Mouse (Mus musculus) heart, embryonic 11.5 days (tissue): ENCODE measurements around the gene Nek9. TPM values are rescaled to one million over a fixed set of nuclear protein-coding genes. Genes with fewer than 3 reads are reported as not detected.

Experiments used
- ATAC-seq: fragments of 200-750 bp; cut with Nextera tagmentation; replicated peaks from 2 replicates; pipeline ENCODE4 v1.8.0; 2017; ENCODE audit warnings: moderate library complexity; ENCODE audit not compliant: insufficient number of reproducible peaks, low FRiP score, low TSS enrichment
- H3K27ac ChIP-seq: fragments of 300-500 bp; sonication (generic); 2 replicates; pipeline ENCODE4 v1.5.1; 2014; ENCODE audit warnings: mild to moderate bottlenecking, low read depth, low read length
- H3K27me3 ChIP-seq: fragments of 300-500 bp; sonication (generic); 2 replicates; pipeline ENCODE4 v1.6.1; 2014; ENCODE audit warnings: mild to moderate bottlenecking, low read length, mixed read lengths; ENCODE audit not compliant: control insufficient read depth, insufficient read depth
- H3K36me3 ChIP-seq: fragments of 300-500 bp; sonication (generic); 2 replicates; pipeline ENCODE4 v1.6.1; 2014; ENCODE audit warnings: mild to moderate bottlenecking, low read length, moderate library complexity, mixed read lengths; ENCODE audit not compliant: control insufficient read depth, insufficient read depth
- H3K4me1 ChIP-seq: fragments of 300-500 bp; sonication (generic); 2 replicates; pipeline ENCODE4 v1.6.1; 2014; ENCODE audit warnings: low read length; ENCODE audit not compliant: control insufficient read depth, insufficient read depth
- H3K4me2 ChIP-seq: fragments of 300-500 bp; sonication (generic); 2 replicates; pipeline ENCODE4 v1.6.1; 2014; ENCODE audit warnings: mild to moderate bottlenecking, moderate library complexity
- H3K4me3 ChIP-seq: fragments of 300-500 bp; sonication (generic); 2 replicates; pipeline ENCODE4 v1.5.1; 2014; ENCODE audit warnings: low read depth, low read length
- H3K9ac ChIP-seq: fragments of 300-500 bp; sonication (generic); 2 replicates; pipeline ENCODE4 v1.6.1; 2014; ENCODE audit warnings: mild to moderate bottlenecking, low read depth, low read length, moderate library complexity
- H3K9me3 ChIP-seq: fragments of 300-500 bp; sonication (generic); replicated peaks from 2 replicates; pipeline ENCODE4 v1.6.1; 2016; ENCODE audit warnings: low read length; ENCODE audit not compliant: control insufficient read depth
- WGBS: fragments of 180-500 bp; shearing (Covaris S2); extraction: QIAGEN DNeasy Blood & Tissue Kit; methylation state at CpG from one replicate; pipeline ENCODE4 v1.1.7; 2014; ENCODE audit not compliant: insufficient replicate concordance; 5-methylcytosine and 5-hydroxymethylcytosine counted together
- polyA plus RNA-seq: library from polyadenylated mRNA; unstranded; fragments of >200 nt; fragmentation: Nextera tagmentation; extraction: Ambion mirVana; gene quantifications from 2 replicates; pipeline ENCODE4 v1.2.1, GENCODE M21; 2014

Gene Nek9
- polyA plus RNA-seq, 1 experiment from 2014 or later: 15.6 TPM

DNA sequence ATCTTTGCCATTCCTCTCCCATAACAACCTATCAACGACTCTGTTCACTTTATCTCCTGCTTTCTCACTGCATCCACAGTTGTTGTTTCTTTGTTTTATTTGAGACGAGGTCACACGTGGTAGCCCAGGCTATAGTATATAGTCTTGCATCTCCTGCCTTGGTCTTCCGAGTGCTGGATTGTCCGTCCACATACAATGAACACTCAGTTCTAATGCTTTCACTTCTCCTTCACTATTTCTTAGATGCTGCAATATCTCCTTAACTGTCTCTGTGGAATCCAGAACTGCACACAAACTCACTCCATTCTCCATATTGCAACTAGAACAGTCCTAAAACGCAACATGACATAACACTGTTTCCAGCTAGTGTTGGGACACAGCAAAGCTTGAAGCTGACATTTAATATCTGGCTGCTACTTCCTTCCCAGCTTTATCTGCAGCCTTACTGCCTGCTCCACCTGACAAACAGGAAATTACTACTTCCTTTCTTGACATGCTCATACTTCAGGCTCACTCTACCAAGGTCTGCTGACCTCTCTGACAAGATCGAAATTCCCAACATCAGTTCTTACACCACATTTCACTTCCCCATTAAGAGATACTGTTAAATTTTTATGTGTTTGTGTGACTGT lies 82.0 kb downstream of the Nek9 start:
- Histone ChIP-seq H3K4me2 (no peak overlapping the region), H3K9ac (no peak overlapping the region), H3K4me3 (no peak overlapping the region), H3K36me3 (no peaks in the 10 kb centered on the region), H3K27ac (peak overlapping the region; percentile 74), H3K9me3 (no peaks in the 10 kb centered on the region), H3K4me1 (no peaks in the 10 kb centered on the region), H3K27me3 (no peaks in the 10 kb centered on the region)
- 59% methylated on average over 7 of the region's 7 CpGs for WGBS
- no peak; the same call in 1 of the 2 replicates for ATAC-seq

DNA sequence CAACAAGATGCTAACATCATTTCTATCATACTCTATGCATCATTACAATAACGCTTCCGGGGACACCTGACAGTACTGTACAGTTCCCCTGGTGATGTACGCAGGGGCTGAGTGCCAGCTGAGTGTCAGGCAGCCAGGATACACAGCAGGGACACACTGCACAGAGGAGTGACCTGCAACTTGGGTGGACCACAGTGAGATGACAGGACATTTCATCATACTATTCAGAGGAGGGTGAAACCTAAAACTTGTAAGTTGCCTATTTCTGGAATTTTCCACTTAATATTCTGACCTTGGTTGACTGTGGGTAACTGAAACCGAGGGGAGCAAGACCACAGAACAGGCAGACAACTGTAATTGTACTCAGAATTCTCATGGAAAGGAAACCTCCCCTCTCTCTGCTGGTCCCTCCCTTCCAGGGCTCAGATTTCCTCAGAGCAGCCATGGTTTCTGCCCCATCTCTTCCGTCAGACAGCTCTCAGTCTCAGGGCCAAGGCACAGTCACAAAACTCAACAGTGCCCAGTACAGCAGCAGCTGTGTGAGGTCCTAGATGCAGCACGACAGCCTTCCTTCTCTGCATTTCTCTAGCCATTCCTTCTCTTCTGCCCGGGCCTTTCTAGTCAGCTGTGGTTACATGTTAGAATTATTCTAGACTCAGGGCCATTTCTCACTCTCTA lies 82.9 kb downstream of the Nek9 start:
- no peaks in the 10 kb centered on the region for H3K9me3 ChIP-seq
- peak overlapping the region; percentile 74 for H3K27ac ChIP-seq
- H3K9ac ChIP-seq: no peak overlapping the region
- H3K4me1 ChIP-seq: no peaks in the 10 kb centered on the region
- H3K27me3 ChIP-seq: no peaks in the 10 kb centered on the region
- 62% methylated on average over 7 of the region's 7 CpGs for WGBS
- no peak overlapping the region for H3K4me2 ChIP-seq
- H3K36me3 ChIP-seq: no peaks in the 10 kb centered on the region
- no peak overlapping the region for H3K4me3 ChIP-seq
- no peak for ATAC-seq

DNA sequence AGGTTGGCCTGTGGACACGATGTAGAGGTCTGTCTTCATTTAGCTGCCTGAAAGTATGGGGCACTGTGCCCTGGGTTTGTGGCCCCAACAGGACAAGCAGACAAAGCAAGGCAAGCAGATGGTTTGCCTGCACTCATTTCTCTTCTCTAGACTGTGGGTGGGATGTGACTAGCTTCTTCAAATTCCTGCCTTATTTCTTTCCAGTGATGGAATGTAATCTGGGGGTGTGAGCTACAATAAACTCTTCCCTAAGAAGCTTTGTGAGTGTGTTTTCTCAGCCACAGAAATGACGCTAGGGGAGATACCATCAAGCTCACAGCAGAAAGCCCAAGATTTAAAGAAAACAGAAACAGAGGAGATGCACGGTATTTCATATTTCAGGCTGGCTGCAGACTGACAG lies 87.1 kb downstream of the Nek9 start:
- Histone ChIP-seq H3K4me2 (no peak overlapping the region), H3K4me3 (no peak overlapping the region), H3K4me1 (no peaks in the 10 kb centered on the region), H3K9ac (no peak overlapping the region), H3K36me3 (0 out of 2 replicates have a peak, but pooled peaks cover 3% of the 10 kb centered on the region), H3K27me3 (no peaks in the 10 kb centered on the region), H3K9me3 (no peaks in the 10 kb centered on the region), H3K27ac (no peak overlapping the region)
- no peak for ATAC-seq
- 73% methylated on average over 3 of the region's 3 CpGs for WGBS

Other genes with a start within 250 kb of the Nek9 start
- 2.5 and 3.1 TPM in 2 replicates for gene Prox2, start 228.6 kb downstream of the Nek9 start, polyA plus RNA-seq
- 170 and 200 TPM in 2 replicates for gene Dlst, start 228.5 kb downstream of the Nek9 start, polyA plus RNA-seq
- 0.94 and 1.3 TPM in 2 replicates for gene Rps6kl1, start 188.1 kb downstream of the Nek9 start, polyA plus RNA-seq
- gene Pgf, start 161.6 kb downstream of the Nek9 start, polyA plus RNA-seq: 9.0 and 12.7 TPM in 2 replicates
- 60.4 and 60.6 TPM in 2 replicates for gene Eif2b2, start 119.9 kb downstream of the Nek9 start, polyA plus RNA-seq
- gene Mlh3, start 68.8 kb downstream of the Nek9 start, polyA plus RNA-seq: 6.7 and 8.3 TPM in 2 replicates
- gene Acyp1, start 50.9 kb downstream of the Nek9 start, polyA plus RNA-seq: 68.6 and 70.6 TPM in 2 replicates
- gene Zc2hc1c, start 50.8 kb downstream of the Nek9 start, polyA plus RNA-seq: 0.69 and 0.93 TPM in 2 replicates
- 330 and 334 TPM in 2 replicates for gene Tmed10, start 35.5 kb upstream of the Nek9 start, polyA plus RNA-seq
- 4.5 and 6.3 TPM in 2 replicates for gene Fos, start 134.5 kb upstream of the Nek9 start, polyA plus RNA-seq